Mouse (Mus musculus): Measurements from ENCODE around the gene Hoxb6.

Gene Hoxb6

DNA sequence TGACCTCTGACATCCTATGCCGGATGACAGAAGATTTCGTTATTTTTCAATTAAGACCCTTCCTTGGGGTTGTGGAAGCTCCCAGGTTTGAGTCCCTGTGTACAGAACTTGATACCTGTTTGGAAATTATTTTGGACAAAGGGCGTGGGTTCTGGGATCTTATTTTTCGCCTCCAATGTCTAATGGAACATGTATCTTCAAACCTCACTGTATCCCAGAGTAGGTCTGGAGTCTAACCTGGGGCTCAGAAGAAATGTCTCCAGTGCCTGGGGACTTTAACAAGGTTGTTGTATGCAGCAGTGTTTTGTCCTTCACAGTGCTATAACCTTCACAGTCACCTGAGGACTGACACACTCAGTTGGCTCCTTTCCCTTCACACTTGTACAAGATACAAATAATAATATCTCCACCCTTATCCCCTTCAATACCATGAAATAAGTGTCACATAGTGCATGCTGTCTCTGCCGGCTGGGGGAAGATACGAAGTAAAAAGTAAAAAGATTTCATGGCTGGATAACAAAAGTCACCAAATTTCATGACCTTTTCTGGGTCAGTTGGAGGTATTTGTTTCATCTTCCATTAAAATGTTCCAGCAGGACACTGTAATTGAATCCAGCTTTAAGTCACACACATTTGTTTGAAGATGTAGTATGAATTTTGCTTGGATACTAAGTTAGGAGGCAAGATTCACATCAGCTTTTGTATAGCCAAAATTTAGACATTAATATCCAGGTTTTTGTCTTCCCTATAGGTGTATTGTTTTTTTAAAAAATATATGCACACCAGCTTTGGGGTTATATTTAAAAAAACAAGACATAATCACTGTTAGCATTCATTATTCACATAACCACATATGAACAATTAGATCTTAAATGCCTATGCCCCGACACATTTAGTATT, 25.0 kb upstream of the Hoxb6 start:
- in situ Hi-C loops (cut with MboI; ENCODE audit: low pct_unique_long_range_greater_than_20kb in 1 of 2, low sequenced_read_pairs in 2 of 2, unreplicated experiment in 1 of 2) = no loop called here

- in situ Hi-C loops (cut with MboI; ENCODE audit: low pct_unique_long_range_greater_than_20kb in 1 of 2, low sequenced_read_pairs in 2 of 2, unreplicated experiment in 1 of 2) = no loop called here
Measured at GRCm38 (mm10) chr11:96268031-96268745, 24.1 kb upstream of the Hoxb6 start.

- in situ Hi-C loops (cut with MboI; ENCODE audit: low pct_unique_long_range_greater_than_20kb in 1 of 2, low sequenced_read_pairs in 2 of 2, unreplicated experiment in 1 of 2) = no loop called here
Measured at GRCm38 (mm10) chr11:96269869-96270268, 22.4 kb upstream of the Hoxb6 start.

GRCm38 (mm10) chr11:96270996-96271540, 21.2 kb upstream of the Hoxb6 start, which contains the start of gene Hoxb9:
Hoxb9 (plus strand) TSS chr11:96271457.
- in situ Hi-C loops (cut with MboI; ENCODE audit: low pct_unique_long_range_greater_than_20kb in 1 of 2, low sequenced_read_pairs in 2 of 2, unreplicated experiment in 1 of 2) = no loop called here

- in situ Hi-C loops (cut with MboI; ENCODE audit: low pct_unique_long_range_greater_than_20kb in 1 of 2, low sequenced_read_pairs in 2 of 2, unreplicated experiment in 1 of 2) = no loop called here
Measured at GRCm38 (mm10) chr11:96271541-96272011, 20.7 kb upstream of the Hoxb6 start.

DNA sequence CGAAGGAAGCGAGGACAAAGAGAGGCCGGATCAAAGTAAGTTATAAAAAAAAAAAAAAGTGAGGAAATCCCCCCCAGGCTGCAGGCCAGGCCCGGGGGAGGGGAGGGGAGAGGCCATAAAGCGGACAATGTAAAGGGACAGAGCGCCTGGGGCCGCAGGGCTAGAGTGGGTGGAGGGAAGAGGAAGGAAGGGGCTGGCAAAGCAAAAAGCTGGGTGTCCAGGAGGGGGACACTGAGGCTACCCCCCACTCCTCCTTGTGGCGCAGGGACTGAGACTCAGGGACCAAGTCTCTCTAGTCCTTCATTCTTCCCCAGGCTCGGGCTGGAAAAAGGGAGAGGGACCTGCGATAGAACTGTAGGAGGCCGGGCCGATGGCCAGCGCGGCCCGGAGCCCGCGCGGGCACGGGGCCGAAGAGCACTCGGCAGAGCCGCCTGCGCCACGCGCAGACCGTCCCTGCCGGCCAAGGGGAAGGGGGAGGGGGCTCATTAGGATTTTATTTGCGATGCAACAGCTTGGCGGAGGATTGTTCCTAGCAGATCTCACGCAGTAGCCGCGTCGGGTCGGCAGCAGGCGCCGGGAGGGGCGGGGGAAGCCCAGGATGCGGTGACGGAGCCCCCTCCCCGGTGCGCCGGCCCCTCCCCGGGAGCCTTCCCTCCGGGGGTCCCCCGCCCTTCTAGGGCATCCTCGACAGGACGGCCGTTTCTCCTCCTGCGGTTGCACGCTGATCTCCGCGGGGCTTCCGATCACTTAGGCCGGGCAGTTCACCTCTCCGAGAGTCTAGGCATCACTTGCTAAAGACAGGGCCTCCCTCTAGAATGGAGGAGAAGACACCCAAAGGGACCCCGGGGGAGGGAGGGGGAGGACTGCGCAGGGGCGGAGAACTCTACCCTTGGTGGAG, 20.0 kb upstream of the Hoxb6 start:
- in situ Hi-C loops (cut with MboI; ENCODE audit: low pct_unique_long_range_greater_than_20kb in 1 of 2, low sequenced_read_pairs in 2 of 2, unreplicated experiment in 1 of 2) = no loop called here

DNA sequence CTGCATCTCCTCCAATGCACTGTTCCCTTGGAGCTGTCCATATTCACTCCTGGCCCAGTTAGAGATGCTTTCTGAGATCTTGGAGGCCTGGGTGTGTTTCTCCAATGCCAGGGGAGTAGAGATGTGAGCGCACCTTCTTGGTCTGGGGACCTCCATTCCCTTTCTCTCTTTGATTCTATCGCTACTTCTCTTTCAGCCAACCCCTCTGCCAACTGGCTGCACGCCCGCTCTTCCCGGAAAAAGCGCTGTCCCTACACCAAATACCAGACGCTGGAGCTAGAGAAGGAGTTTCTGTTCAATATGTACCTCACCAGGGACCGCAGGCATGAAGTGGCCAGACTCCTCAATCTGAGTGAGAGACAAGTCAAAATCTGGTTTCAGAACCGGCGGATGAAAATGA, 17.8 kb upstream of the Hoxb6 start:
- in situ Hi-C loops (cut with MboI; ENCODE audit: low pct_unique_long_range_greater_than_20kb in 1 of 2, low sequenced_read_pairs in 2 of 2, unreplicated experiment in 1 of 2) = no loop called here

DNA sequence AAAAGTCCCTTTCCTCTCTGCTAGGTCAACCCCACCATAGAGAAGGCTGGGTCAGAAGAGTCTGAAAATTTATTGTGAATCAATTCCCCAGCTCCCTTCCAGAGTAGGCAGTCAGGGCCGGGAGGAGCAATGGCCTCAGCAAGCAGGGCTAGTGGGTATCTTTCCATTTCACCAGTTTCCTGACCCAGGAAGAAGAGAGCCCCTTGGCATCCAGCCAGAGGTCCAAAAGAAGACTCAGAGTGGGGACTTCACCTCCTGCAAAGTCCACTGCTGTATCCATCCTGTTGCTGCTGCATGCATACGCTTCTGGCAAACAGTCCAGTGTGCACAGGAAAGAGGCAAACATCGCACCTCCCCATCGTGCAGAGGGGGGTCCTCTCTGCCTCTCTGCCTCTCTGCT, 16.4 kb upstream of the Hoxb6 start:
- in situ Hi-C loops (cut with MboI; ENCODE audit: low pct_unique_long_range_greater_than_20kb in 1 of 2, low sequenced_read_pairs in 2 of 2, unreplicated experiment in 1 of 2) = no loop called here

DNA sequence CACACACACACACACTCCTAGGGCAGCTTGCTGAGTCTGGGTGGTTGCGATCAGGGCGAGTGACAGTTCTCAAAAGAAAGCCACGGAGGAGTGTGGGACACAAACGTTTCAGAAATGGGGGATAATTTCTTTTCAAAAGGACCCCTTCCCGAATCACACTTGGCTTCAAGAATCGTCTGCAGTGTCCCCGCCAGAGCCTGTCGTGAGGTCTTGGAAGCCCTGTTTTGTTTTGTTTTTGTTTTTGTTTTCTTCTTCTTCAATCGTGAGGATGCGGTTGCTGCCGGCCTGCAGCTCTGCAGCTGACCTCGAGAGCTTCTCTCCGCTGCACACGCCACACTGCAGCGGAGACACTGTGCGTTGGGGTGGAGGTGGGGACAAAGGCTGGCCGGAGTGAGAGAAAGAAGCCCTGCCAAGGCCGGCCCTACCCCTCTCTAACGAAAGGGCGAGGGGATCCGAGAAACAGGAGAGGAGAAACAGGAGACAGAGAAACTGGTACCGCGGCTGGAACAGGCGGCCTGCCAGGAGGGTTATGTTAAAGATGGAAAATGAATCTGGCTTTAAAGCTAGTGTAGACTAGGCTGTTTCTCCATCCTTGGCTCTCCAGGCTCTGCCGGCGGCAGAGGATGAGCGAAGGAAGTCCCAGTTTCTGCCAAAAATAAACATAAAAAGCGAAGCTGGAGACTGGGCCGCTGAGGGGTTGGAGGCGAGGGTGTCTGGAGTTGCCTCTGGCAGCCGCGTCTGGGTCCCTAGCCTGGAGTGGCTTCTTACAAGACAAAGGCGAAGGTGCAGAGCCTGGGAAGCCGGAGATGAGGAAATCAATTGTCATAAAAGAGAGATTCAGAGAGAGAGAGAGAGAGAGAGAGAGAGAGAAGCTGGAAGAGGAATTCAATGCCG, 14.9 kb upstream of the Hoxb6 start:
- in situ Hi-C loops (cut with MboI; ENCODE audit: low pct_unique_long_range_greater_than_20kb in 1 of 2, low sequenced_read_pairs in 2 of 2, unreplicated experiment in 1 of 2) = no loop called here

- in situ Hi-C loops (cut with MboI; ENCODE audit: low pct_unique_long_range_greater_than_20kb in 1 of 2, low sequenced_read_pairs in 2 of 2, unreplicated experiment in 1 of 2) = no loop called here
Measured at GRCm38 (mm10) chr11:96278324-96278723, 14.0 kb upstream of the Hoxb6 start.

DNA sequence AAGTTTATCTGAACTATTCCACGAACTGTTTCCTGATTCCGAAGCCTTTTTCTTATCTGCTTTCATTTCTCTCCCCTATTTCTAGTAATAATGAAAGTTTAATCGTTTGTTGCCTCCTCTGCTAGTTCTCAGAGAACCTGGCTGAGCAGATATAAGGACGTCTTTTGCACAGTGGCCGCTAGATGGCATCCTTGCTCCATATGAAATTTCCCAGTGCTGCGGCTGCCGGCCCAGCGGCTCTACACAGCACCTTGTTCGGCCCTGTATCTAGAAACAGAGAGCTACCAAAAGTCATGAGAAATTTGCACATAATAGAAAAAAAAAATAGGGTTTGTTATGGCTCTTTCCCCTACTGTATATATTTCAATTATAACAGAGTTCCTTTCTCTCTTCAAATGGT, 13.5 kb upstream of the Hoxb6 start:
- in situ Hi-C loops (cut with MboI; ENCODE audit: low pct_unique_long_range_greater_than_20kb in 1 of 2, low sequenced_read_pairs in 2 of 2, unreplicated experiment in 1 of 2) = no loop called here

GRCm38 (mm10) chr11:96279421-96280233, 12.6 kb upstream of the Hoxb6 start:
- in situ Hi-C loops (cut with MboI; ENCODE audit: low pct_unique_long_range_greater_than_20kb in 1 of 2, low sequenced_read_pairs in 2 of 2, unreplicated experiment in 1 of 2) = no loop called here

DNA sequence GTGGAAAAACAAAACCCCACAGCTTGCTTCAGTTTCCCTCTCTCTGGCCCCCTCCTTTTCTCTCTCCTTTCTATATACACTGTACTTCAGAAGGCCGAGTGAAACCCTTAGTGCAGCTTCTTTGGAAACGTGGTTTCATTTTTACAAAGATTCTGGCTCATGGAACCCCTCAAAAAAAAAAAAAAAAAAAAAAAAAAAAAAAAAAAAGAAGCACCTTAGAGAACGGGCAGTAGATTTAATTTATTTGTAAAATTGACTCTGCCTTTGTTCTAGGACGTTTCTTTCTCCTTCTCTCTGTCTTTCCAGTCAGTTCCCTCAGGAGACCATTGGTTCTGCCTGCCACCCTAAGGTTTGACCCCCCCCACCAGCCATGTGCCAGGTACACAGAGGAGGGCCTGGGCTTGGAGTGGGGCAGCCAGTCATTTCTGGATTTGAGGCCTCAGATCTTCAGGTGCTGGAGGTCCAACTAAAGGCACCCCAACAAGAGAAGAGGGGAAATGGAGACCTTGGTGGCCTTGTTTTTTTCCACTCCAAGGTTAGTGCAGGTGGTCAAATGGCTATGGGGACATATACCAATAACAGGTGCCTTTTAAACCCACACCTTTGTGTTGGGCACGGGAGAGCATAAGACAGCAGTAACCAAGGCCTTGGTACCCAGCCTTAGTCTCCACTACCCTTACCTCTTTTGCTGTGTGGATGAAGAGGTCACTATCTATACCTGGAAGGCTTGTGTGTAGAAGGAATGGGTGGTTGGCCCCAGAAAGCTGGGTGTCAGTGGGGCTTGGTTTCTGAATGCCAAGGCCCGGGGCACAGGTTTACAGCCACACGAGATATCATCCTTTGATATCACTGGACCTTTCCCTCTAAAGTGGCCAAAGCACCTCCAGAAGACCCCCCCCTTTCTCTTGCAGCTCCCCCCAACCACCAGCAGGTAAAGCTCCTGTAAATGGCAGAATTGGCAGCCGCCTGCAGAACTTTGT, 11.6 kb upstream of the Hoxb6 start:
- in situ Hi-C loops (cut with MboI; ENCODE audit: low pct_unique_long_range_greater_than_20kb in 1 of 2, low sequenced_read_pairs in 2 of 2, unreplicated experiment in 1 of 2) = no loop called here

GRCm38 (mm10) chr11:96281396-96281795, 10.9 kb upstream of the Hoxb6 start:
- in situ Hi-C loops (cut with MboI; ENCODE audit: low pct_unique_long_range_greater_than_20kb in 1 of 2, low sequenced_read_pairs in 2 of 2, unreplicated experiment in 1 of 2) = no loop called here

GRCm38 (mm10) chr11:96281855-96282570, 10.3 kb upstream of the Hoxb6 start, which contains the start of gene Hoxb8:
Hoxb8 (plus strand) TSS chr11:96281905.
- in situ Hi-C loops (cut with MboI; ENCODE audit: low pct_unique_long_range_greater_than_20kb in 1 of 2, low sequenced_read_pairs in 2 of 2, unreplicated experiment in 1 of 2) = no loop called here
